8 mouse cellular contexts compared by ENCODE assay signal in the genomic region with DNA sequence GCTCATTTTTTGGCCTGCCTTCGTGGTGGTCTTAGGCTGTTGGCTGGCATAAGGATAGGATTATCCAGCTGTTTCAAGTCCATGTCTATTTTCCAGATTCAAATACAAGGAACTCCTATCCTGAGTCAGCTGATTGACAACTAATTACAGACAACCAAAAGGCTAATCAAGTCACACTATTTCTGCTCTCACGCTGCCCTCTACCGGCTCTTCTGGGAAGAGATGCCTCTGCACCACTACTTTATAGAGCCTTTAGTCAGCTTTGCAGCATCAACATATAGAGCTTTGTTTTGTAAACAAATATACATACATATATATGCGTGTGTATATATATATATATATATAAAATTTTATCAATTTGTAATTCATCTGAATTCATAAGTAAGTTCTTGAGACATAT.
DNase-seq lines count a peak whose midpoint lies in the region; ATAC-seq and TF ChIP-seq lines count a peak whose summit lies in the region.

No protein-coding gene starts in this region.

- H3K79me2 ChIP-seq in MEL (ENCODE audit: control insufficient read depth, insufficient read depth, low read length, poor library complexity), result no peaks in the 10 kb centered on the region

- H3K4me3 ChIP-seq in heart, embryonic 11.5 days (ENCODE audit: low read depth, low read length), result no peak overlapping the region
- H3K4me3 ChIP-seq in MEL (ENCODE audit: control insufficient read depth in 1 of 2, insufficient read depth in 1 of 2, low read depth in 2 of 2, low read length in 2 of 2), result no peak overlapping the region
- H3K4me3 ChIP-seq in embryonic facial prominence, embryonic 10.5 days, result no peak overlapping the region

- no peaks in the 10 kb centered on the region for H3K27me3 ChIP-seq in heart, embryonic 11.5 days (ENCODE audit: control insufficient read depth, insufficient read depth, low read length)
- H3K27me3 ChIP-seq in MEL (ENCODE audit: control insufficient read depth in 1 of 2, insufficient read depth in 2 of 2, low read length in 2 of 2), result no peaks in the 10 kb centered on the region
- H3K27me3 ChIP-seq in embryonic facial prominence, embryonic 10.5 days (replicated peaks; ENCODE audit: low read depth, poor library complexity, severe bottlenecking), result peaks cover 14% of the 10 kb centered on the region; the same call in 1 of the 2 replicates
- no peaks in the 10 kb centered on the region for H3K27me3 ChIP-seq in splenic B cell, adult 2 months (ENCODE audit: control insufficient read depth, insufficient read depth, low read length, poor library complexity, severe bottlenecking)

- TF ChIP-seq EP300 in MEL (IDR thresholded peaks at IDR 0.05; ENCODE audit: low read depth in 1 of 2, low read length in 2 of 2), result no peak

- H3K4me1 ChIP-seq in heart, embryonic 11.5 days (ENCODE audit: control insufficient read depth, insufficient read depth, low read length), result no peaks in the 10 kb centered on the region
- H3K4me1 ChIP-seq in MEL (ENCODE audit: control insufficient read depth in 1 of 2, insufficient read depth in 2 of 2, low read length in 2 of 2), result no peaks in the 10 kb centered on the region; a peak in 1 of 4 replicates
- H3K4me1 ChIP-seq in embryonic facial prominence, embryonic 10.5 days, result peaks cover 4% of the 10 kb centered on the region; the same call in 1 of the 2 replicates

- TF ChIP-seq CTCF in MEL (IDR thresholded peaks at IDR 0.05 in 2 of 3, conservative IDR thresholded peaks at IDR 0.05 in 1 of 3; ENCODE audit: control insufficient read depth in 1 of 3, insufficient read depth in 1 of 3, low read depth in 2 of 3, low read length in 3 of 3, poor library complexity in 1 of 3, severe bottlenecking in 1 of 3), result peak; percentile 22 to 71 (median 53); a peak in 5 of 6 replicates

- no peak for TF ChIP-seq POLR2A in MEL (IDR thresholded peaks at IDR 0.05; ENCODE audit: control insufficient read depth in 1 of 2, insufficient read depth in 1 of 2, low read depth in 1 of 2, low read length in 2 of 2, poor library complexity in 1 of 2)

- no peak overlapping the region for H3K9ac ChIP-seq in heart, embryonic 11.5 days (ENCODE audit: low read depth, low read length)
- H3K9ac ChIP-seq in MEL (ENCODE audit: control insufficient read depth, low read depth, low read length, poor library complexity, severe bottlenecking), result no peak overlapping the region

- no peaks in the 10 kb centered on the region for H3K36me3 ChIP-seq in heart, embryonic 11.5 days (ENCODE audit: control insufficient read depth, insufficient read depth, low read length)
- H3K36me3 ChIP-seq in MEL (ENCODE audit: control insufficient read depth in 1 of 2, insufficient read depth in 2 of 2, low read length in 2 of 2), result no peaks in the 10 kb centered on the region
- no peaks in the 10 kb centered on the region for H3K36me3 ChIP-seq in embryonic facial prominence, embryonic 10.5 days (replicated peaks)
- no peaks in the 10 kb centered on the region for H3K36me3 ChIP-seq in splenic B cell, adult 2 months (ENCODE audit: control insufficient read depth, insufficient read depth, low read length, poor library complexity, severe bottlenecking)

- no peak overlapping the region for H3K27ac ChIP-seq in heart, embryonic 11.5 days (ENCODE audit: low read depth, low read length)
- no peak overlapping the region for H3K27ac ChIP-seq in MEL (ENCODE audit: control insufficient read depth, low read depth, low read length)
- H3K27ac ChIP-seq in embryonic facial prominence, embryonic 10.5 days (replicated peaks), result no peak overlapping the region

- 25% methylated on average over 4 of the region's 4 CpGs for WGBS in heart, embryonic 11.5 days (ENCODE audit: insufficient replicate concordance)
- WGBS in embryonic facial prominence, embryonic 10.5 days, result 25% methylated on average over 4 of the region's 4 CpGs
- 26% methylated on average over 4 of the region's 4 CpGs for WGBS in large intestine, adult 2 months

- no peak overlapping the region for H3K4me2 ChIP-seq in heart, embryonic 11.5 days

- ATAC-seq in heart, embryonic 11.5 days (replicated peaks; ENCODE audit: insufficient number of reproducible peaks, low FRiP score, low TSS enrichment), result no peak

- peak; percentile 38 for DNase-seq in heart, postnatal 4 days
- peak; percentile 69 for DNase-seq in 3T3-L1 (ENCODE audit: low read depth, low spot score)
- DNase-seq in MEL (ENCODE audit: low read depth, low spot score), result peak; percentile 29
- DNase-seq in embryonic facial prominence, embryonic 10.5 days (ENCODE audit: low spot score), result peak; percentile 33
- peak; percentile 22 for DNase-seq in large intestine, adult 2 months (ENCODE audit: low read depth, low spot score)
- peak; percentile 74 for DNase-seq in splenic B cell, adult 2 months (ENCODE audit: low read depth, low spot score)
- no peak for DNase-seq in heart, adult 9 months (ENCODE audit: low spot score in 2 of 2)

- H3K9me3 ChIP-seq in heart, embryonic 11.5 days (replicated peaks; ENCODE audit: control insufficient read depth, low read length), result no peaks in the 10 kb centered on the region
- no peaks in the 10 kb centered on the region for H3K9me3 ChIP-seq in MEL (replicated peaks; ENCODE audit: insufficient read depth, low read length)
- H3K9me3 ChIP-seq in embryonic facial prominence, embryonic 10.5 days, result no peaks in the 10 kb centered on the region

- peak; percentile 72 for TF ChIP-seq RAD21 in MEL (IDR thresholded peaks at IDR 0.05; ENCODE audit: low read depth, low read length)

TF ChIP-seq in MEL, 35 proteins besides CTCF, POLR2A, EP300 and RAD21:
- TF ChIP-seq NRF1 (IDR thresholded peaks at IDR 0.05; ENCODE audit: insufficient read depth, low read depth, low read length, poor library complexity, severe bottlenecking), result no peak
- peak; percentile 55 for TF ChIP-seq ZC3H11A (IDR thresholded peaks at IDR 0.05; ENCODE audit: low read depth, low read length)
- peak; percentile 72 for TF ChIP-seq SMC3 (IDR thresholded peaks at IDR 0.05; ENCODE audit: low read depth, low read length)
- no peak for TF ChIP-seq NELFE (IDR thresholded peaks at IDR 0.05; ENCODE audit: low read depth, low read length)
- no peak for TF ChIP-seq USF1 (IDR thresholded peaks at IDR 0.05; ENCODE audit: low read depth, low read length)
- TF ChIP-seq GABPA (IDR thresholded peaks at IDR 0.05; ENCODE audit: low read depth, low read length), result no peak
- no peak for TF ChIP-seq TCF12 (IDR thresholded peaks at IDR 0.05; ENCODE audit: low read depth, low read length)
- no peak for TF ChIP-seq BHLHE40 (IDR thresholded peaks at IDR 0.05; ENCODE audit: borderline replicate concordance, low read depth, low read length)
- TF ChIP-seq UBTF (IDR thresholded peaks at IDR 0.05; ENCODE audit: borderline replicate concordance, insufficient read depth, low read depth, low read length), result no peak

Comparison
In these comparisons a context has a peak if more than half of its experiments do, and no peak if none do; other contexts are left out.
1. DNase-seq: peak in heart, postnatal 4 days (single experiment), 3T3-L1 (single experiment), MEL (single experiment), embryonic facial prominence, embryonic 10.5 days (single experiment), large intestine, adult 2 months (single experiment) and splenic B cell, adult 2 months (single experiment); none in heart, adult 9 months (0 of 2).